Mouse (Mus musculus) MEL (cell line): ENCODE results near the gene Itgb2l. TPM values are rescaled to one million over a fixed set of nuclear protein-coding genes. Genes with fewer than 3 reads are reported as not detected.
"Not testable (repeated sequence)": the region's sequence is repeated elsewhere in the genome, so short reads cannot be mapped to it uniquely, and the experiment has no call there.

Experiments used
- DNase-seq: peaks from one replicate; pipeline ENCODE4 v3.0.0; 2011; ENCODE audit warnings: low read depth, low spot score
- H3K27ac ChIP-seq: 2 replicates; pipeline ENCODE4 v1.5.1; 2012; ENCODE audit warnings: low read depth, mild to moderate bottlenecking, control low read depth, low read length, moderate library complexity; ENCODE audit not compliant: control insufficient read depth
- H3K27me3 ChIP-seq, 2 experiments: fragments of 150-350 bp in 1 of 2; sonication (generic) in 1 of 2; 2 replicates each; pipeline ENCODE4 v1.6.1; 2012; ENCODE audit warnings: low read length in 2 of 2, mild to moderate bottlenecking in 2 of 2, improper control_type of control experiment in 1 of 2, moderate library complexity in 1 of 2; ENCODE audit not compliant: insufficient read depth in 2 of 2, control insufficient read depth in 1 of 2
- H3K36me3 ChIP-seq, 2 experiments: 2 replicates each; pipeline ENCODE4 v1.6.1; 2012 to 2014; ENCODE audit warnings: low read length in 2 of 2, improper control_type of control experiment in 1 of 2, inconsistent platforms in 1 of 2, mild to moderate bottlenecking in 1 of 2; ENCODE audit not compliant: insufficient read depth in 2 of 2, control insufficient read depth in 1 of 2
- H3K4me1 ChIP-seq, 2 experiments: fragments of 150-350 bp in 1 of 2; sonication (generic) in 1 of 2; 2 replicates each; pipeline ENCODE4 v1.6.1; 2012; ENCODE audit warnings: low read length in 2 of 2, improper control_type of control experiment in 1 of 2, mild to moderate bottlenecking in 1 of 2; ENCODE audit not compliant: insufficient read depth in 2 of 2, control insufficient read depth in 1 of 2
- H3K4me3 ChIP-seq, 2 experiments: fragments of 150-350 bp in 1 of 2; sonication (generic) in 1 of 2; 2 replicates each; pipeline ENCODE4 v1.5.1; 2012; ENCODE audit warnings: low read depth in 2 of 2, low read length in 2 of 2, mild to moderate bottlenecking in 2 of 2, moderate library complexity in 2 of 2, control low read depth in 1 of 2, improper control_type of control experiment in 1 of 2; ENCODE audit not compliant: control insufficient read depth in 1 of 2, insufficient read depth in 1 of 2
- H3K79me2 ChIP-seq: 2 replicates; pipeline ENCODE4 v1.6.1; 2012; ENCODE audit warnings: mild to moderate bottlenecking, low read length, moderate library complexity; ENCODE audit not compliant: control insufficient read depth, poor library complexity, insufficient read depth
- H3K9ac ChIP-seq: 2 replicates; pipeline ENCODE4 v1.6.1; 2012; ENCODE audit warnings: low read depth, mild to moderate bottlenecking, control low read depth, low read length, moderate library complexity; ENCODE audit not compliant: control insufficient read depth, poor library complexity, severe bottlenecking
- H3K9me3 ChIP-seq: fragments of 150-350 bp; sonication (generic); replicated peaks from 2 replicates; pipeline ENCODE4 v1.6.1; 2012; ENCODE audit warnings: mild to moderate bottlenecking, low read length, improper control_type of control experiment, moderate library complexity; ENCODE audit not compliant: insufficient read depth
- CTCF ChIP-seq, 3 experiments: IDR thresholded peaks in 2 of 3; conservative IDR thresholded peaks in 1 of 3; 2 replicates each; pipeline ENCODE4 v1.5.1; 2011 to 2012; ENCODE audit warnings: low read length in 3 of 3, low read depth in 2 of 3, mild to moderate bottlenecking in 2 of 3, improper control_type of control experiment in 1 of 3, inconsistent platforms in 1 of 3, mixed read lengths in 1 of 3, moderate library complexity in 1 of 3; ENCODE audit not compliant: control insufficient read depth in 1 of 3, insufficient read depth in 1 of 3, poor library complexity in 1 of 3, severe bottlenecking in 1 of 3
- ELF1 ChIP-seq: IDR thresholded peaks from 2 replicates; pipeline ENCODE4 v1.6.1; 2014; ENCODE audit warnings: low read depth, mild to moderate bottlenecking, inconsistent platforms, low read length, improper control_type of control experiment, moderate library complexity
- JUND ChIP-seq: IDR thresholded peaks from 2 replicates; pipeline ENCODE4 v1.6.1; 2011; ENCODE audit warnings: low read depth, mild to moderate bottlenecking, improper control_type of control experiment, low read length
- KAT2A ChIP-seq: conservative IDR thresholded peaks from 2 replicates; pipeline ENCODE4 v1.6.1; 2012; ENCODE audit warnings: low read depth, low read length, improper control_type of control experiment, inconsistent platforms
- MAFK ChIP-seq: IDR thresholded peaks from 2 replicates; pipeline ENCODE4 v1.6.1; 2011; ENCODE audit warnings: low read depth, mild to moderate bottlenecking, low read length, improper control_type of control experiment, borderline replicate concordance
- NELFE ChIP-seq: IDR thresholded peaks from 2 replicates; pipeline ENCODE4 v1.6.1; 2011; ENCODE audit warnings: low read depth, low read length, improper control_type of control experiment
- NRF1 ChIP-seq: IDR thresholded peaks from 2 replicates; pipeline ENCODE4 v1.6.1; 2014; ENCODE audit warnings: low read depth, mild to moderate bottlenecking, inconsistent platforms, low read length, improper control_type of control experiment, moderate library complexity; ENCODE audit not compliant: poor library complexity, insufficient read depth, severe bottlenecking
- POLR2AphosphoS5 ChIP-seq: IDR thresholded peaks from 2 replicates; pipeline ENCODE4 v1.6.1; 2012; ENCODE audit warnings: low read depth, borderline replicate concordance, mild to moderate bottlenecking, inconsistent platforms, low read length, moderate library complexity, mixed read lengths
- RCOR1 ChIP-seq: IDR thresholded peaks from 2 replicates; pipeline ENCODE4 v1.6.1; 2012; ENCODE audit warnings: low read depth, mild to moderate bottlenecking, inconsistent platforms, low read length, improper control_type of control experiment
- USF1 ChIP-seq: IDR thresholded peaks from 2 replicates; pipeline ENCODE4 v1.6.1; 2014; ENCODE audit warnings: low read depth, mild to moderate bottlenecking, inconsistent platforms, low read length, improper control_type of control experiment, moderate library complexity
- ZC3H11A ChIP-seq: IDR thresholded peaks from 2 replicates; pipeline ENCODE4 v1.6.1; 2012; ENCODE audit warnings: low read depth, mild to moderate bottlenecking, inconsistent platforms, low read length, improper control_type of control experiment
- ZKSCAN1 ChIP-seq: IDR thresholded peaks from 2 replicates; pipeline ENCODE4 v1.6.1; 2012; ENCODE audit warnings: low read depth, mild to moderate bottlenecking, inconsistent platforms, low read length, improper control_type of control experiment, moderate library complexity
- ZMIZ1 ChIP-seq: IDR thresholded peaks from 2 replicates; pipeline ENCODE4 v1.6.1; 2012; ENCODE audit warnings: low read depth, mild to moderate bottlenecking, inconsistent platforms, low read length, improper control_type of control experiment, moderate library complexity
- ZNF384 ChIP-seq: IDR thresholded peaks from 2 replicates; pipeline ENCODE4 v1.6.1; 2012; ENCODE audit warnings: low read depth, mild to moderate bottlenecking, inconsistent platforms, low read length, improper control_type of control experiment
- polyA plus RNA-seq, 2 experiments: library from polyadenylated mRNA; stranded (reverse) in 1 of 2; unstranded in 1 of 2; fragments of >175 nt in 1 of 2; fragments of >200 nt in 1 of 2; gene quantifications; 2 replicates each; pipeline versions ENCODE4 v1.2.1 to v1.2.4; 2012; ENCODE audit warnings: low replicate concordance in 2 of 2, low read depth in 1 of 2; ENCODE audit not compliant: insufficient read length in 2 of 2, insufficient read depth in 1 of 2, missing spikeins in 1 of 2
- total RNA-seq: library from RNA; depleted of rRNA; stranded (reverse); fragments of 300-350 nt; gene quantifications from 2 replicates; pipeline ENCODE4 v1.2.3, GENCODE M21; 2012

The Itgb2l gene
- total and polyA plus RNA-seq, 3 experiments = not detected

GRCm38 (mm10) chr16:96454086-96454485 lies 10.7 kb upstream of the Itgb2l start:
- Histone ChIP-seq H3K4me1 (no peaks in the 10 kb centered on the region), H3K79me2 (no peaks in the 10 kb centered on the region), H3K36me3 (no peaks in the 10 kb centered on the region), H3K9ac (no peak overlapping the region), H3K27ac (no peak overlapping the region), H3K9me3 (no peaks in the 10 kb centered on the region), H3K4me3 (no peak overlapping the region), H3K27me3 (no peaks in the 10 kb centered on the region)
- DNase-seq = no peak
- TF ChIP-seq ZMIZ1 (no peak), ZC3H11A (no peak)

- H3K27me3 ChIP-seq, DNase-seq, H3K4me3 ChIP-seq, H3K36me3 ChIP-seq, H3K9ac ChIP-seq, H3K79me2 ChIP-seq, H3K4me1 ChIP-seq, H3K9me3 ChIP-seq, H3K27ac ChIP-seq: not testable (repeated sequence)
Observed at GRCm38 (mm10) chr16:96450871-96451270, 7.5 kb upstream of the Itgb2l start.

DNA sequence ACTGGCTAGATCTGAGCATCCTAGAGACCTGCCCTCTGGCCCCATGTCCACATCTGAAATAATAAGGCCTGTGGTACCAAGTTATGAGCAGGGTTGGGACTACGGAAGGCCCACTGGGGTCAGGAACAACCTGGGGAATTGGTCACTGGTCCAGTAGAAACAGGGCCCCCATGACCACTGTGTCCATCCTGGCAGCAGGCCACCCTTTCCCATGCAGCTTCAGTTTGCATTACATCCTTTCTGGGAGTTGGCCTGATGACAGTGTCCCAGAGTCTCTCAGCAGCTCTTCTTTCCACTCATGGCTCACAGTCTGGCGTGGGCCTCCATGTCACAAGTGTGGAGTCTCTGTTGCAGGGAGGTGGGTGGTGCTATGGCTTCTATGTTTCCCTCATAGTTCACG lies 1.6 kb downstream of the Itgb2l start:
- Histone ChIP-seq H3K4me3 (no peak overlapping the region), H3K79me2 (no peaks in the 10 kb centered on the region), H3K4me1 (no peaks in the 10 kb centered on the region), H3K9me3 (no peaks in the 10 kb centered on the region), H3K27ac (no peak overlapping the region), H3K27me3 (no peaks in the 10 kb centered on the region), H3K9ac (no peak overlapping the region), H3K36me3 (no peaks in the 10 kb centered on the region)
- no peak for DNase-seq
- TF ChIP-seq KAT2A (no peak), ZKSCAN1 (no peak), USF1 (no peak), NELFE (no peak), MAFK (no peak), POLR2AphosphoS5 (no peak), NRF1 (no peak), CTCF (IDR thresholded peaks at IDR 0.05 in 2 of 3, conservative IDR thresholded peaks at IDR 0.05 in 1 of 3; ENCODE audit: control insufficient read depth in 1 of 3, insufficient read depth in 1 of 3, low read depth in 2 of 3, low read length in 3 of 3, poor library complexity in 1 of 3, severe bottlenecking in 1 of 3) (no peak), RCOR1 (no peak), JUND (no peak), ELF1 (no peak), ZNF384 (no peak), ZMIZ1 (no peak)
